Mouse (Mus musculus) CH12.LX (cell line): ENCODE results near the gene Lin7b. TPM values are rescaled to one million over a fixed set of nuclear protein-coding genes. Genes with fewer than 3 reads are reported as not detected.

Experiments used
- DNase-seq: peaks from one replicate; pipeline ENCODE4 v3.0.0-alpha.2; 2013; ENCODE audit errors: extremely low read depth
- H3K27ac ChIP-seq: 2 replicates; pipeline ENCODE4 v1.5.1; 2012; ENCODE audit warnings: low read depth, mild to moderate bottlenecking, control low read depth, moderate library complexity; ENCODE audit not compliant: insufficient read depth
- H3K27me3 ChIP-seq: replicated peaks from 2 replicates; pipeline ENCODE3; 2012; ENCODE audit warnings: inconsistent platforms
- H3K36me3 ChIP-seq, 2 experiments: replicated peaks in 1 of 2; 2 replicates each; pipeline versions ENCODE3 to v1.6.1; 2012; ENCODE audit warnings: inconsistent platforms in 1 of 2, low read length in 1 of 2, mild to moderate bottlenecking in 1 of 2, mixed read lengths in 1 of 2, moderate library complexity in 1 of 2; ENCODE audit not compliant: control insufficient read depth in 1 of 2, insufficient read depth in 1 of 2
- H3K4me1 ChIP-seq, 2 experiments: 2 replicates each; pipeline ENCODE4 v1.6.1; 2012; ENCODE audit warnings: inconsistent platforms in 1 of 2, moderate library complexity in 1 of 2; ENCODE audit not compliant: insufficient read depth in 2 of 2, control insufficient read depth in 1 of 2
- H3K4me2 ChIP-seq: 2 replicates; pipeline ENCODE4 v1.6.1; 2012; ENCODE audit warnings: low read depth, mild to moderate bottlenecking, control low read depth; ENCODE audit not compliant: poor library complexity, insufficient read depth, severe bottlenecking
- H3K4me3 ChIP-seq, 3 experiments: fragments of 150-350 bp in 1 of 3; sonication (generic) in 1 of 3; replicated peaks in 1 of 3; 2 replicates each; pipeline versions ENCODE3 to v1.5.1; 2011 to 2012; ENCODE audit warnings: low read depth in 2 of 3, low read length in 2 of 3, mild to moderate bottlenecking in 2 of 3, moderate library complexity in 2 of 3, control low read depth in 1 of 3, improper control_type of control experiment in 1 of 3, inconsistent platforms in 1 of 3, mixed read lengths in 1 of 3; ENCODE audit not compliant: poor library complexity in 1 of 3
- H3K79me2 ChIP-seq: replicated peaks from 2 replicates; pipeline ENCODE4 v1.6.1; 2012; ENCODE audit warnings: mild to moderate bottlenecking, moderate library complexity; ENCODE audit not compliant: control insufficient read depth, poor library complexity, insufficient read depth, severe bottlenecking; ENCODE audit errors: extremely low read depth
- H3K9ac ChIP-seq: 2 replicates; pipeline ENCODE4 v1.6.1; 2012; ENCODE audit warnings: low read depth, mild to moderate bottlenecking, control low read depth, moderate library complexity; ENCODE audit not compliant: insufficient read depth
- H3K9me3 ChIP-seq: replicated peaks from 2 replicates; pipeline ENCODE3; 2012; ENCODE audit warnings: low read length, inconsistent platforms, mixed read lengths
- CHD1 ChIP-seq: IDR thresholded peaks from 2 replicates; pipeline ENCODE4 v1.6.1; 2012; ENCODE audit warnings: low read depth, low read length, improper control_type of control experiment, inconsistent platforms
- CHD2 ChIP-seq: IDR thresholded peaks from 2 replicates; pipeline ENCODE4 v1.6.1; 2011; ENCODE audit warnings: low read length, improper control_type of control experiment
- CTCF ChIP-seq, 2 experiments: IDR thresholded peaks in 1 of 2; conservative IDR thresholded peaks in 1 of 2; 2 replicates each; pipeline ENCODE4 v1.5.1; 2011 to 2012; ENCODE audit warnings: low read depth in 2 of 2, low read length in 2 of 2, improper control_type of control experiment in 1 of 2, inconsistent platforms in 1 of 2, mild to moderate bottlenecking in 1 of 2, moderate library complexity in 1 of 2
- E2F4 ChIP-seq: IDR thresholded peaks from 2 replicates; pipeline ENCODE4 v1.6.1; 2011; ENCODE audit warnings: low read depth, low read length, improper control_type of control experiment; ENCODE audit not compliant: insufficient replicate concordance
- ELF1 ChIP-seq: IDR thresholded peaks from 2 replicates; pipeline ENCODE4 v1.6.1; 2014; ENCODE audit warnings: low read depth, mild to moderate bottlenecking, inconsistent platforms, low read length, improper control_type of control experiment
- ETS1 ChIP-seq: conservative IDR thresholded peaks from 2 replicates; pipeline ENCODE4 v1.6.1; 2012; ENCODE audit warnings: low read depth, mild to moderate bottlenecking, inconsistent platforms, low read length, improper control_type of control experiment, moderate library complexity
- GABPA ChIP-seq: IDR thresholded peaks from 2 replicates; pipeline ENCODE4 v1.6.1; 2012; ENCODE audit warnings: low read depth, low read length, improper control_type of control experiment, inconsistent platforms; ENCODE audit not compliant: insufficient replicate concordance
- HCFC1 ChIP-seq: IDR thresholded peaks from 2 replicates; pipeline ENCODE4 v1.6.1; 2012; ENCODE audit warnings: low read depth, mild to moderate bottlenecking, inconsistent platforms, low read length, improper control_type of control experiment
- IRF4 ChIP-seq: IDR thresholded peaks from 2 replicates; pipeline ENCODE4 v1.6.1; 2014; ENCODE audit warnings: low read depth, mild to moderate bottlenecking, inconsistent platforms, low read length, improper control_type of control experiment
- JUND ChIP-seq: conservative IDR thresholded peaks from 2 replicates; pipeline ENCODE4 v1.6.1; 2011; ENCODE audit warnings: low read depth, low read length, improper control_type of control experiment
- KAT2A ChIP-seq: IDR thresholded peaks from 2 replicates; pipeline ENCODE4 v1.6.1; 2012; ENCODE audit warnings: low read length, improper control_type of control experiment, inconsistent platforms; ENCODE audit not compliant: insufficient replicate concordance
- MAFK ChIP-seq: IDR thresholded peaks from 2 replicates; pipeline ENCODE4 v1.6.1; 2011; ENCODE audit warnings: low read length, improper control_type of control experiment; ENCODE audit not compliant: insufficient replicate concordance
- MEF2A ChIP-seq: IDR thresholded peaks from 2 replicates; pipeline ENCODE4 v1.6.1; 2014; ENCODE audit warnings: low read depth, mild to moderate bottlenecking, inconsistent platforms, low read length, improper control_type of control experiment, borderline replicate concordance
- MXI1 ChIP-seq: IDR thresholded peaks from 2 replicates; pipeline ENCODE4 v1.6.1; 2011; ENCODE audit warnings: mild to moderate bottlenecking, low read depth, low read length, improper control_type of control experiment
- MYC ChIP-seq: IDR thresholded peaks from 2 replicates; pipeline ENCODE4 v1.6.1; 2011; ENCODE audit warnings: low read depth, mild to moderate bottlenecking, improper control_type of control experiment, low read length
- NELFE ChIP-seq: IDR thresholded peaks from 2 replicates; pipeline ENCODE4 v1.6.1; 2011; ENCODE audit warnings: low read depth, low read length, improper control_type of control experiment
- NRF1 ChIP-seq: IDR thresholded peaks from 2 replicates; pipeline ENCODE4 v1.6.1; 2014; ENCODE audit warnings: low read depth, mild to moderate bottlenecking, inconsistent platforms, low read length, improper control_type of control experiment, moderate library complexity
- PAX5 ChIP-seq: IDR thresholded peaks from 2 replicates; pipeline ENCODE4 v1.6.1; 2012; ENCODE audit warnings: low read length, inconsistent platforms, mixed read lengths
- POLR2AphosphoS2 ChIP-seq: IDR thresholded peaks from 2 replicates; pipeline ENCODE4 v1.6.1; 2011; ENCODE audit warnings: low read depth, low read length, improper control_type of control experiment
- TBP ChIP-seq: conservative IDR thresholded peaks from 2 replicates; pipeline ENCODE4 v1.6.1; 2011; ENCODE audit warnings: low read depth, low read length, improper control_type of control experiment
- UBTF ChIP-seq: IDR thresholded peaks from 2 replicates; pipeline ENCODE4 v1.6.1; 2012; ENCODE audit warnings: low read depth, mild to moderate bottlenecking, inconsistent platforms, low read length, improper control_type of control experiment, moderate library complexity
- USF1 ChIP-seq: IDR thresholded peaks from 2 replicates; pipeline ENCODE4 v1.6.1; 2014; ENCODE audit warnings: low read depth, mild to moderate bottlenecking, inconsistent platforms, low read length, improper control_type of control experiment
- ZKSCAN1 ChIP-seq: IDR thresholded peaks from 2 replicates; pipeline ENCODE4 v1.6.1; 2012; ENCODE audit warnings: low read depth, inconsistent platforms, low read length, improper control_type of control experiment, borderline replicate concordance
- ZNF384 ChIP-seq: IDR thresholded peaks from 2 replicates; pipeline ENCODE4 v1.6.1; 2012; ENCODE audit warnings: low read depth, low read length, improper control_type of control experiment, inconsistent platforms
- dilution Hi-C: fragments of 300-500 bp; cut with MboI; formaldehyde crosslinking; loops from 2 replicates; pipeline ENCODE4 v1.14.3; 2020; ENCODE audit warnings: low sequenced_read_pairs; ENCODE audit not compliant: extremely low pct_unique_long_range_greater_than_20kb, extremely low pct_ligation_motif_present
- in situ Hi-C: fragments of 300-500 bp; cut with MboI; formaldehyde crosslinking; loops from 3 replicates; pipeline ENCODE4 v1.14.3; 2019; ENCODE audit warnings: low sequenced_read_pairs, low pct_ligation_motif_present, low pct_unique_long_range_greater_than_20kb, mixed read lengths
- polyA plus RNA-seq: library from polyadenylated mRNA; unstranded; fragments of >175 nt; gene quantifications from 2 replicates; pipeline ENCODE4 v1.2.1, GENCODE M21; 2012; ENCODE audit warnings: low read depth; ENCODE audit not compliant: insufficient read length
- total RNA-seq, 2 experiments: library from RNA; depleted of rRNA; stranded (reverse); fragments of 300-350 nt in 1 of 2; fragments of >200 nt in 1 of 2; gene quantifications; 2 replicates each; pipeline ENCODE4 v1.2.3; 2012 to 2014

The Lin7b gene
- total and polyA plus RNA-seq, 3 experiments = 3.8 to 10.4 (median 4.4) TPM

DNA sequence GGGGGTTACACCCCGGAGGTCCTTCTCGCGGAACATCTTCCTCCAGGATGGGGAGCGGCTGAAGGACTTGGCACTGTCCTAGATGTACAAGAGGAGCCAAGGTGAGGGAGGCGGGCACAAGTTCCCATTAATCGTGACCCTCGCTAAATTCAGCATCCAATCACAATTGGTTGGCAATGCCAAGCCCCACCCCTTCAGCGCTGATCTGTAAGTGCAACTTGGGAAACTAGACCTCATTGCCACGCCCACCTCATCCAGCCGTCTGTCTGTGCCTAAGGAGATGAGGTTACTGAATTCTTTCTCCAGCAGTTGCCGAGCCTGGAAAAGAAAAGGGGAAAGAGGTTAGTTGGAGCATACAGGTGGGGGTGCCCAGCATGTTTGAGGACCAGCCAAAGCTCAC is 29.7 kb downstream of the Lin7b start:
- peaks cover 32 to 55% of the 10 kb centered on the region in 2 experiments for H3K4me1 ChIP-seq
- H3K9me3 ChIP-seq = peaks cover 2% of the 10 kb centered on the region
- peak overlapping the region; percentile 86 for H3K4me2 ChIP-seq
- dilution Hi-C loops (no loop called here), in situ Hi-C loops (no loop called here)
- H3K9ac ChIP-seq = no peak overlapping the region
- H3K27ac ChIP-seq = no peak overlapping the region
- no peaks in the 10 kb centered on the region for H3K36me3 ChIP-seq
- H3K4me3 ChIP-seq = peak overlapping the region in 1 of 3 experiments; percentile 43
- TF ChIP-seq MYC = no peak
- TF ChIP-seq NELFE = no peak
- no peak for TF ChIP-seq GABPA
- TF ChIP-seq MXI1 = no peak
- TF ChIP-seq POLR2AphosphoS2 = no peak
- no peak for TF ChIP-seq NRF1
- TF ChIP-seq CTCF (conservative IDR thresholded peaks at IDR 0.05 in 1 of 2, IDR thresholded peaks at IDR 0.05 in 1 of 2; ENCODE audit: low read depth in 2 of 2, low read length in 2 of 2) = no peak
- no peak for TF ChIP-seq MEF2A
- H3K79me2 ChIP-seq = no peaks in the 10 kb centered on the region
- peaks cover 59% of the 10 kb centered on the region for H3K27me3 ChIP-seq
- peak; percentile 24 for DNase-seq

DNA sequence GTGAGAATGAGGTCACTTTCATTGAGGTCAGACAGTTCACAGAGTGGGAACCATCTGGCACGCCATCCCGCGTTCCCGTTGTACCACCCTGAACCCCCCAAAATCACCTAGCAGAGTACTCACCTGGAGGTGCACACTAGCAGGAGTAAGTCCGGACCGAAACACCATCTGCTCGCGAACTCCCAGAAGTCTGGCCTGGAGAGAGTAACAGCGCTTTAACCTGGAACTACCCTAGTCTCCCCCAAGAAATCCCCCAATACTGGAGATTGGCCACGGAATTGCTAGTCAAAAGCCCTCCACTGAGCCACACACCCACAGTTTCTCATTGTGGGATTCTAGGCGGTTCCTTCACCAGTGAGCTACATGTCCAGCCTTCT is 30.3 kb downstream of the Lin7b start:
- in situ Hi-C loops = no loop called here

More for the DNA sequence above, 30.3 kb downstream of the Lin7b start:
- peaks cover 65% of the 10 kb centered on the region for H3K27me3 ChIP-seq
- TF ChIP-seq UBTF (no peak), TBP (no peak), JUND (no peak), HCFC1 (no peak), ELF1 (no peak), ZNF384 (no peak), CHD2 (no peak), USF1 (no peak), ZKSCAN1 (no peak), CHD1 (no peak), POLR2AphosphoS2 (no peak), NELFE (no peak), IRF4 (no peak), ETS1 (no peak), MAFK (no peak), KAT2A (no peak), E2F4 (no peak), MEF2A (no peak), PAX5 (no peak), MYC (no peak)
- TF ChIP-seq, all 38 proteins: peak for 0
- Histone ChIP-seq H3K9ac (peak overlapping the region; percentile 1; the same call in 1 of the 2 replicates), H3K4me3 (peak overlapping the region; percentile 1 to 60 (median 42)), H3K9me3 (peaks cover 2% of the 10 kb centered on the region), H3K36me3 (no peaks in the 10 kb centered on the region), H3K4me2 (peak overlapping the region; percentile 86), H3K27ac (no peak overlapping the region), H3K79me2 (no peaks in the 10 kb centered on the region), H3K4me1 (peaks cover 32 to 55% of the 10 kb centered on the region in 2 experiments)
- no peak for DNase-seq
- dilution Hi-C loops = no loop called here
